Mouse (Mus musculus) midbrain, postnatal 0 days (tissue): ENCODE data around the gene Ptprg. TPM values are rescaled to one million over a fixed set of nuclear protein-coding genes. Genes with fewer than 3 reads are reported as not detected.
A peak's percentile ranks its signal among the peaks of the same experiment; 100 is the strongest.

ENCODE experiments used
- ATAC-seq: fragments of 200-750 bp; cut with Nextera tagmentation; 2 replicates; pipeline ENCODE4 v1.8.0; 2017; ENCODE audit warnings: moderate number of reproducible peaks, mild to moderate bottlenecking, moderate TSS enrichment, moderate library complexity; ENCODE audit not compliant: low FRiP score
- DNase-seq: peaks from one replicate; pipeline ENCODE4 v3.0.0-alpha.2; 2015; ENCODE audit warnings: low spot score
- H3K27ac ChIP-seq: fragments of 300-500 bp; sonication (generic); 2 replicates; pipeline ENCODE4 v1.5.1; 2014; ENCODE audit warnings: low read depth, mild to moderate bottlenecking, low read length, mixed read lengths
- H3K27me3 ChIP-seq: fragments of 300-500 bp; sonication (generic); 2 replicates; pipeline ENCODE4 v1.6.1; 2014; ENCODE audit warnings: low read length, control low read depth, mixed read lengths; ENCODE audit not compliant: insufficient read depth
- H3K36me3 ChIP-seq: fragments of 300-500 bp; sonication (generic); 2 replicates; pipeline ENCODE4 v1.6.1; 2014; ENCODE audit warnings: low read length, control low read depth, mixed read lengths; ENCODE audit not compliant: insufficient read depth
- H3K4me1 ChIP-seq: fragments of 300-500 bp; sonication (generic); 2 replicates; pipeline ENCODE4 v1.6.1; 2014; ENCODE audit warnings: mild to moderate bottlenecking, control low read depth, antibody characterized with exemption, low read length, mixed read lengths; ENCODE audit not compliant: insufficient read depth
- H3K4me2 ChIP-seq: fragments of 300-500 bp; sonication (generic); 2 replicates; pipeline ENCODE4 v1.6.1; 2014; ENCODE audit warnings: low read depth, mild to moderate bottlenecking, low read length, mixed read lengths; ENCODE audit not compliant: poor library complexity, severe bottlenecking
- H3K4me3 ChIP-seq: fragments of 300-500 bp; sonication (generic); 2 replicates; pipeline ENCODE4 v1.5.1; 2014; ENCODE audit warnings: low read depth, mild to moderate bottlenecking, low read length, moderate library complexity
- H3K9ac ChIP-seq: fragments of 300-500 bp; sonication (generic); replicated peaks from 2 replicates; pipeline ENCODE4 v1.6.1; 2014; ENCODE audit warnings: mild to moderate bottlenecking, low read length, moderate library complexity, mixed read lengths; ENCODE audit not compliant: poor library complexity, severe bottlenecking
- H3K9me3 ChIP-seq: fragments of 300-500 bp; sonication (generic); 2 replicates; pipeline ENCODE4 v1.6.1; 2016; ENCODE audit warnings: low read length, control low read depth
- CTCF ChIP-seq: IDR thresholded peaks from 2 replicates; pipeline ENCODE4 v1.5.1; 2016; ENCODE audit warnings: antibody characterized with exemption, mild to moderate bottlenecking
- WGBS: fragments of 180-500 bp; shearing (Covaris S2); extraction: QIAGEN DNeasy Blood & Tissue Kit; methylation state at CpG from one replicate; pipeline ENCODE4 v1.1.7; 2014; 5-methylcytosine and 5-hydroxymethylcytosine counted together
- polyA plus RNA-seq: library from polyadenylated mRNA; unstranded; fragments of >200 nt; fragmentation: Nextera tagmentation; extraction: Ambion mirVana; gene quantifications from 2 replicates; pipeline ENCODE4 v1.2.1, GENCODE M21; 2015
- total RNA-seq: library from RNA; depleted of rRNA; stranded (reverse); fragments of >200 nt; gene quantifications from 2 replicates; pipeline ENCODE4 v1.2.3, GENCODE M21; 2014

The Ptprg gene
- total and polyA plus RNA-seq, 2 experiments from 2014 or later = 25.7 to 84.9 TPM

- no peaks in the 10 kb centered on the region for H3K27me3 ChIP-seq
- H3K36me3 ChIP-seq = no peaks in the 10 kb centered on the region
- no peaks in the 10 kb centered on the region for H3K9me3 ChIP-seq
- H3K4me1 ChIP-seq = 0 out of 2 replicates have a peak, but pooled peaks cover 9% of the 10 kb centered on the region
- H3K4me3 ChIP-seq = no peak overlapping the region
- H3K4me2 ChIP-seq = no peak overlapping the region
- no peak for TF ChIP-seq CTCF
- no peak overlapping the region for H3K9ac ChIP-seq
- DNase-seq (no peak), ATAC-seq (no peak)
- 89% methylated on average over 3 of the region's 3 CpGs for WGBS
- H3K27ac ChIP-seq = no peak overlapping the region
Observed at GRCm38 (mm10) chr14:11881082-11881481, 327.8 kb downstream of the Ptprg start.

GRCm38 (mm10) chr14:11883142-11883921, 330.0 kb downstream of the Ptprg start:
- ATAC-seq (peak; percentile 71), DNase-seq (peak; percentile 80)
- Histone ChIP-seq H3K9me3 (no peaks in the 10 kb centered on the region), H3K36me3 (no peaks in the 10 kb centered on the region), H3K27me3 (no peaks in the 10 kb centered on the region), H3K4me3 (no peak overlapping the region), H3K9ac (no peak overlapping the region), H3K27ac (peak overlapping the region; percentile 38; the same call in 1 of the 2 replicates), H3K4me2 (0 out of 2 replicates have a peak overlapping the region, but pooled peaks have one; percentile 6), H3K4me1 (0 out of 2 replicates have a peak, but pooled peaks cover 9% of the 10 kb centered on the region)
- WGBS = 25% methylated on average over 10 of the region's 10 CpGs
- TF ChIP-seq CTCF = no peak

DNA sequence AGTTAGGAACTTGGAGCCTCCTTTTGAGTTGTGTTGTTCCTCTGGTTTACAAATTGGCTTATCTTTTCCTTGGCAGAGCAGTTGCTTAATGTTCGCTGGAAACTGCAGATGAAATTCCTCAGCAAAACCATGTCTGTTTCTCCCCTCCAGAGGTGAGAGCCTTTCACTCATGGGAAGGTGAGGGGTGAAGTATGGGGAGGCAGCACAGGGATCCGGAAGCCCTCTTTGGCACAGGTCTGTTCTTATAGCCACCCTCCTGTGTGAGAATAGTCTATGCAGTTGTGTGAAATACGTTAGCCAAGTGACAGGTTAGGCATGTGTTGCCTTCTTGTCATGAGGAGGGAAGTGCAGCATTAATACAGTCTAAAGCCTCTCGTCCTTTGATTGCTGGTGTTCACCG, 330.7 kb downstream of the Ptprg start:
- ATAC-seq = no peak
- no peak for TF ChIP-seq CTCF
- WGBS = 50% methylated on average over 5 of the region's 5 CpGs

DNA sequence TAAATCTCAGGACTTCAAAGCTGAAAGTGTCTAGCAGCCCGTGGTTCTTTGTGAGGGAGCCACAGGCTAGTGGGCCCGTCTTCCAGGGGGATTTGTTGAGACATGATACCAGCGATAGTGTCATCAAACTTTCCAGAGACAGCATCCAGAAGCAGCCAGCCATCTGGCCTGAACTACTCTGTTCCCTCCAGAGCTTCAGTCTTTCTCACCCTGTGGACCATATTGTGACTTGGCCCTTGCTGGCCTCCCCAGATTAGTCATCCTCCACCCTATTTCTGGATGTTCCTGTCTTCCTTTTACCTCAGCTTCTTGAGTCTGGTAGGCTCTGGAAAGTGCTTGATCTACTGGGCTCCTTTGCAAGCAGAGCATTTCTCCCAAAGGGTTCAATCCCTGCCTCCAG, 333.1 kb downstream of the Ptprg start:
- Histone ChIP-seq H3K4me2 (no peak overlapping the region), H3K36me3 (no peaks in the 10 kb centered on the region), H3K4me1 (0 out of 2 replicates have a peak, but pooled peaks cover 9% of the 10 kb centered on the region), H3K9ac (no peak overlapping the region), H3K4me3 (no peak overlapping the region), H3K27ac (no peak overlapping the region), H3K9me3 (no peaks in the 10 kb centered on the region), H3K27me3 (no peaks in the 10 kb centered on the region)
- WGBS = 97% methylated on average over 3 of the region's 3 CpGs
- no peak for DNase-seq
- TF ChIP-seq CTCF = no peak
- ATAC-seq = no peak

More for the DNA sequence above, 330.7 kb downstream of the Ptprg start:
- H3K36me3 ChIP-seq = no peaks in the 10 kb centered on the region
- 0 out of 2 replicates have a peak overlapping the region, but pooled peaks have one; percentile 6 for H3K4me2 ChIP-seq
- peak overlapping the region; percentile 38; the same call in 1 of the 2 replicates for H3K27ac ChIP-seq
- no peaks in the 10 kb centered on the region for H3K27me3 ChIP-seq
- H3K4me3 ChIP-seq = no peak overlapping the region
- 0 out of 2 replicates have a peak, but pooled peaks cover 9% of the 10 kb centered on the region for H3K4me1 ChIP-seq
- no peak overlapping the region for H3K9ac ChIP-seq
- DNase-seq = no peak
- H3K9me3 ChIP-seq = no peaks in the 10 kb centered on the region

- Histone ChIP-seq H3K27me3 (no peaks in the 10 kb centered on the region), H3K9me3 (no peaks in the 10 kb centered on the region), H3K27ac (no peak overlapping the region), H3K4me3 (no peak overlapping the region), H3K4me1 (no peaks in the 10 kb centered on the region), H3K9ac (no peak overlapping the region), H3K4me2 (no peak overlapping the region), H3K36me3 (no peaks in the 10 kb centered on the region)
- DNase-seq (no peak), ATAC-seq (no peak)
- no peak for TF ChIP-seq CTCF
- 76% methylated on average over 3 of the region's 3 CpGs for WGBS
Observed at GRCm38 (mm10) chr14:11890890-11891289, 337.6 kb downstream of the Ptprg start.

DNA sequence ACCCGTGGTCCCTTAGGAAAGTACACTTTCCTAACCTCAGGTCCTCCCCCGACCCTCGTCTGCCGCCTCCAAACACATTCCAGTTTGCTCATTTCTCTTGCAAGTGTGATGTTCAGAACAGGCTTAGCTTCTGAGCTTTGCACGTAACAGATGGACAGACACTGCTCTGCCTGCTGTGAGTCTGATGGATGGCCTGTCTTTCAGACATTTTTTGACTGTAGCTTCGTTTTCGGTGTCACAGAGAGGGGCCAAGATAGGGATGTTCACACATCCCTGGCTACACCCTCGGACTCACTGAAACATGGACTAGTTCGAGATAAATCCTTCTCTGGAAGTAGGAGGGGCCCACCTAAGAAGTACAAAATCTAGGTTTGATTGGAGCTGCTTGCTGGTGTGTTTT, 339.3 kb downstream of the Ptprg start:
- Histone ChIP-seq H3K9ac (no peak overlapping the region), H3K9me3 (no peaks in the 10 kb centered on the region), H3K27ac (no peak overlapping the region), H3K36me3 (no peaks in the 10 kb centered on the region), H3K4me1 (no peaks in the 10 kb centered on the region), H3K27me3 (no peaks in the 10 kb centered on the region), H3K4me2 (no peak overlapping the region), H3K4me3 (no peak overlapping the region)
- no peak for TF ChIP-seq CTCF
- DNase-seq (no peak), ATAC-seq (no peak)
- WGBS = 61% methylated on average over 9 of the region's 9 CpGs
